Mouse (Mus musculus): Measurements from ENCODE around the gene Fam192a. TPM values are rescaled to one million over a fixed set of nuclear protein-coding genes. Genes with fewer than 3 reads are reported as not detected.
A peak's percentile ranks its signal among the peaks of the same experiment; 100 is the strongest.

Fam192a gene
- polyA plus RNA-seq, 1 experiment from 2014 or later = 24.6 TPM

DNA sequence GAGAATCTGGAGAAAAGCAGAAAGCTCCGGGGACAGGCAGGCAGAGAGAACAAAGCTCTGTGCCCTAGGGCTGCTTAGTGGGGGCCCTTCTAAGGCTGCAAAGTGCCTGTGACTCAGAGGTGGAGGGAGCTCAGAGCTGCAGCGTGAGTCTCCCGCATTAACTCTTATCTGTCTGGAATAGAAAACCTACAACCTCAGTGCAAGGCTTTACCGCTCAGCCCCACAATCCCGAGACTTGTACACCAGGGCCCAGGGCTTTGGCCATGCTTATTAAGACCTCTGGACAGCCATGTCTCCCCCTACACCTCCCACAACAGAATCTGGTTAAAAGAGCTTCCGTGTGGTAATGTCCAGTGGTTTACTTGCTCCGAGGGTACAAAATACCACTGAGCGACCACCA lies 69.8 kb downstream of the Fam192a start:
- H3K4me3 ChIP-seq (ENCODE audit: low read depth, low read length) = no peak overlapping the region
- H3K4me2 ChIP-seq (ENCODE audit: low read depth, low read length) = peak overlapping the region; percentile 70; the same call in 1 of the 2 replicates
- H3K36me3 ChIP-seq (ENCODE audit: control insufficient read depth, insufficient read depth) = no peaks in the 10 kb centered on the region
- no peak overlapping the region for H3K27ac ChIP-seq (ENCODE audit: low read length)
- peaks cover 40% of the 10 kb centered on the region for H3K27me3 ChIP-seq (ENCODE audit: control insufficient read depth, insufficient read depth, low read depth, low read length)
- no peak overlapping the region for H3K9ac ChIP-seq (ENCODE audit: low read depth, low read length)
- no peaks in the 10 kb centered on the region; the same call in 1 of the 2 replicates for H3K4me1 ChIP-seq (ENCODE audit: control insufficient read depth, low read depth, low read length)
- no peaks in the 10 kb centered on the region for H3K9me3 ChIP-seq (replicated peaks; ENCODE audit: control insufficient read depth, low read length)
- WGBS (ENCODE audit: insufficient replicate concordance) = 5% methylated on average over 8 of the region's 8 CpGs
- ATAC-seq (ENCODE audit: low read depth) = no peak

DNA sequence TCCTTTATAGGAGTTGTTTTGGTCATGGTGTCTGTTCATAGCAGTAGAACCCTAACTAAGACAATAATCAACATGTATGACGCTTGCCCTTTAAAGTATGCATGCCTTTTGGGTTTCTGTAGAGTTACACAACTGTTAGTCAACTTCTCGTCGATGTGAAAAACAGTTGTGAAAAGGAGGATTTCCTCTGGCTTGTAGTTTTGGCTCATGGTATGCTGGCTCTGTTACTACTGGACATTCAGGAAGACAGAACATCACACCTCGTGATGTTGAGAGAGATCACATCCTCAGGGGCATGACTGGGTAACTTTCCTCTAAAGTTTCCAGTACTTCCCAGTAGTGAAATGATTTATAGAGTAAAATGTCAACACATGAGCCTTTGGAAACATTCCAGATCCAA lies 71.2 kb downstream of the Fam192a start:
- Histone ChIP-seq H3K4me3 (ENCODE audit: low read depth, low read length) (no peak overlapping the region), H3K9ac (ENCODE audit: low read depth, low read length) (no peak overlapping the region), H3K36me3 (ENCODE audit: control insufficient read depth, insufficient read depth) (no peaks in the 10 kb centered on the region), H3K27me3 (ENCODE audit: control insufficient read depth, insufficient read depth, low read depth, low read length) (peaks cover 40% of the 10 kb centered on the region), H3K4me2 (ENCODE audit: low read depth, low read length) (no peak overlapping the region), H3K9me3 (replicated peaks; ENCODE audit: control insufficient read depth, low read length) (no peaks in the 10 kb centered on the region), H3K4me1 (ENCODE audit: control insufficient read depth, low read depth, low read length) (no peaks in the 10 kb centered on the region; the same call in 1 of the 2 replicates), H3K27ac (ENCODE audit: low read length) (no peak overlapping the region)
- WGBS (ENCODE audit: insufficient replicate concordance) = 60% methylated on average over 4 of the region's 4 CpGs
- no peak for ATAC-seq (ENCODE audit: low read depth)

DNA sequence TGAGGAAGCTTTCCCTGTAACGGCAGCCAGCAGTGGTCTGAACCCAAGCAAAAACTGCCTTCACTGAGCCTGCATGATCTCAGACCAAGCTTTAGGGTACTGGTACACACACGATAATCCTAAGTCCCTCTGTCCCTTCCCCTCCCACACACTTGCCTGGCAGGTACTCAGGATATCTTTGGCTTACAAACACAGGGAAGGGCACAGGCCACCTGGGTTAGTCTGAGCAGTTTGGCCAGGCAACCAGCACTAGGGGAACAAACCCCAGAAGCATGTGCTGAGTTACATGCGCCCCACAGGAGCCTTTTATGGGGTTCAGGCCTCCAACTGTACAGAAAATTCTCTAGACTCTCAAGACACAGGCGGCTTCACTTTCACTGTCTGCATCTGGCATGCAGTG lies 71.9 kb downstream of the Fam192a start:
- H3K4me2 ChIP-seq (ENCODE audit: low read depth, low read length) = no peak overlapping the region
- peaks cover 38% of the 10 kb centered on the region for H3K27me3 ChIP-seq (ENCODE audit: control insufficient read depth, insufficient read depth, low read depth, low read length)
- H3K9me3 ChIP-seq (replicated peaks; ENCODE audit: control insufficient read depth, low read length) = no peaks in the 10 kb centered on the region
- H3K9ac ChIP-seq (ENCODE audit: low read depth, low read length) = no peak overlapping the region
- no peaks in the 10 kb centered on the region; the same call in 1 of the 2 replicates for H3K4me1 ChIP-seq (ENCODE audit: control insufficient read depth, low read depth, low read length)
- H3K27ac ChIP-seq (ENCODE audit: low read length) = no peak overlapping the region
- no peak for ATAC-seq (ENCODE audit: low read depth)
- WGBS (ENCODE audit: insufficient replicate concordance) = 46% methylated on average over 4 of the region's 4 CpGs
- H3K36me3 ChIP-seq (ENCODE audit: control insufficient read depth, insufficient read depth) = no peaks in the 10 kb centered on the region
- H3K4me3 ChIP-seq (ENCODE audit: low read depth, low read length) = no peak overlapping the region

DNA sequence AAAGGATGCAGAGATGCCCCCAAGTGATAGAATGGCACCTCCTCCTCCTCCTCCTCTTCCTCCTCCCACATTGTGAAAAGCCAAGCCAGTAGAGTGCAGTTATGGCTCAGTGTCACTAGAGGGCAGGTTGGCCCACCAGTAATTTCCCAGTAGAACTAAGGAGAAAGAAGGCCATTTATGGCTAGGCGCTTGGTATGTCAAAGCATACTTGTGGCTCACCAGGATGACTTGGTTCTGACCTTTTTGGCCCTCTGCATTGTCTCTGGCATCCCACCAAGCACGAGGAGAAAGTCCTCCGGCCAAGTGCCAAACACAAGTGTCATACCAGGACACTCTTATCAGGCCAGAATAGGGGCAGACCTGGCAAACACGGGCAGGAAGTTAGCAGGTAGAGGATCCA lies 73.6 kb downstream of the Fam192a start:
- no peak for ATAC-seq (ENCODE audit: low read depth)
- H3K27me3 ChIP-seq (ENCODE audit: control insufficient read depth, insufficient read depth, low read depth, low read length) = peaks cover 23% of the 10 kb centered on the region
- no peaks in the 10 kb centered on the region for H3K36me3 ChIP-seq (ENCODE audit: control insufficient read depth, insufficient read depth)
- 37% methylated on average over 4 of the region's 4 CpGs for WGBS (ENCODE audit: insufficient replicate concordance)
- H3K9ac ChIP-seq (ENCODE audit: low read depth, low read length) = no peak overlapping the region
- no peak overlapping the region for H3K4me3 ChIP-seq (ENCODE audit: low read depth, low read length)
- no peaks in the 10 kb centered on the region; the same call in 1 of the 2 replicates for H3K4me1 ChIP-seq (ENCODE audit: control insufficient read depth, low read depth, low read length)
- H3K27ac ChIP-seq (ENCODE audit: low read length) = no peak overlapping the region
- H3K4me2 ChIP-seq (ENCODE audit: low read depth, low read length) = no peak overlapping the region
- no peaks in the 10 kb centered on the region for H3K9me3 ChIP-seq (replicated peaks; ENCODE audit: control insufficient read depth, low read length)

DNA sequence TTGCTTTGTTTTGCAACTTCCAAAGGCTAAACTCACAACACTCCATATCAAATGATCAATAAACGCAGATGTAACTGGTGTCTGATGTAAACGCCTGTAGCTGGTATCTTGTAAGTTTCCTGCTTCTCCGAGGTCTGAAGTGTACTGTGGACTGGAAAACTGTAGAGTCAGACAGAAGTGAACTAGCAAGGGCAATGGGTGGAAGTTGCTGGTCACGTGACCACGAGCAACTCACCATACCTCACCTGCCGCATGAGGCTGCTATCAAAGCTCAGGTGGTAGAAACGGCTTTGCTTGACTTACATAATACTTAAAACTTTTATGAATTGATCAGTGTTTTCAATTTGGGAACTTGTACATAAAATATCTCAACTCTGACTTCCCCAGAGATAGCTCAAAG lies 74.6 kb downstream of the Fam192a start:
- no peak overlapping the region for H3K4me3 ChIP-seq (ENCODE audit: low read depth, low read length)
- H3K27ac ChIP-seq (ENCODE audit: low read length) = no peak overlapping the region
- no peak overlapping the region for H3K9ac ChIP-seq (ENCODE audit: low read depth, low read length)
- H3K4me2 ChIP-seq (ENCODE audit: low read depth, low read length) = no peak overlapping the region
- no peaks in the 10 kb centered on the region for H3K4me1 ChIP-seq (ENCODE audit: control insufficient read depth, low read depth, low read length)
- H3K9me3 ChIP-seq (replicated peaks; ENCODE audit: control insufficient read depth, low read length) = no peaks in the 10 kb centered on the region
- no peak for ATAC-seq (ENCODE audit: low read depth)
- no peaks in the 10 kb centered on the region for H3K36me3 ChIP-seq (ENCODE audit: control insufficient read depth, insufficient read depth)
- H3K27me3 ChIP-seq (ENCODE audit: control insufficient read depth, insufficient read depth, low read depth, low read length) = peaks cover 12% of the 10 kb centered on the region
- WGBS (ENCODE audit: insufficient replicate concordance) = 54% methylated on average over 7 of the region's 7 CpGs

DNA sequence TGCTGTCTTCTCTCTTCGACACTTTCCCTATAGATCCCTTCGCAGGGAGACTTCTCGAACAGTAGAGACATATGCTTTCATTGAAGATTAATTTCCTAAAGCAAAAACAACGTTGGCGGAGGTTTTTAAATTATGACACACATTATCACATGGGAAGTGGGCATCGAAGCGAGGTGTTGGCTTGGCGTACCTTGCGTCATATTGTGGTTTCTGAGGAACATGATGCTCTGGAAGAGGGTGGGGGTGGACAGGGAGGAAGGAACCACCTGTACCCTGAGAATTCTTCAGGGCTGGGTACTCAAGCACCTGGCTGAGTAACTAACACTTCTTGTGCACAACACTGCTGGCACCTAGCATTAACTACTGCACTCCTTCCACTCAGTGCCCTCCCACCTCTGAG lies 77.2 kb downstream of the Fam192a start:
- no peaks in the 10 kb centered on the region for H3K4me1 ChIP-seq (ENCODE audit: control insufficient read depth, low read depth, low read length)

More for the DNA sequence above, 77.2 kb downstream of the Fam192a start:
- H3K4me3 ChIP-seq (ENCODE audit: low read depth, low read length) = no peak overlapping the region
- 54% methylated on average over 9 of the region's 9 CpGs for WGBS (ENCODE audit: insufficient replicate concordance)
- ATAC-seq (ENCODE audit: low read depth) = no peak
- no peak overlapping the region for H3K27ac ChIP-seq (ENCODE audit: low read length)
- H3K27me3 ChIP-seq (ENCODE audit: control insufficient read depth, insufficient read depth, low read depth, low read length) = no peaks in the 10 kb centered on the region; the same call in 1 of the 2 replicates
- no peak overlapping the region for H3K4me2 ChIP-seq (ENCODE audit: low read depth, low read length)
- no peaks in the 10 kb centered on the region for H3K36me3 ChIP-seq (ENCODE audit: control insufficient read depth, insufficient read depth)
- no peaks in the 10 kb centered on the region for H3K9me3 ChIP-seq (replicated peaks; ENCODE audit: control insufficient read depth, low read length)
- H3K9ac ChIP-seq (ENCODE audit: low read depth, low read length) = no peak overlapping the region

Other genes with a start within 250 kb of the Fam192a start
- 197 and 219 TPM in 2 replicates for gene Herpud1, start 215.6 kb downstream of the Fam192a start, polyA plus RNA-seq (2015; fragmentation: Nextera tagmentation; extraction: Ambion mirVana)
- gene Nlrc5, start 167.6 kb downstream of the Fam192a start, polyA plus RNA-seq (2015; fragmentation: Nextera tagmentation; extraction: Ambion mirVana) = 0.19 and 0.47 TPM in 2 replicates
- 2.2 and 2.5 TPM in 2 replicates for gene Cpne2, start 69.0 kb downstream of the Fam192a start, polyA plus RNA-seq (2015; fragmentation: Nextera tagmentation; extraction: Ambion mirVana)
- 14.4 TPM in 2 replicates for gene Rspry1, start 60 bp downstream of the Fam192a start, polyA plus RNA-seq (2015; fragmentation: Nextera tagmentation; extraction: Ambion mirVana)
- gene Arl2bp, start 64.6 kb upstream of the Fam192a start, polyA plus RNA-seq (2015; fragmentation: Nextera tagmentation; extraction: Ambion mirVana) = 19.0 and 19.5 TPM in 2 replicates
- 0.42 and 0.96 TPM in 2 replicates for gene Pllp, start 94.3 kb upstream of the Fam192a start, polyA plus RNA-seq (2015; fragmentation: Nextera tagmentation; extraction: Ambion mirVana)
- gene Ccl22, start 143.6 kb upstream of the Fam192a start, polyA plus RNA-seq (2015; fragmentation: Nextera tagmentation; extraction: Ambion mirVana) = 0.27 and 0.37 TPM in 2 replicates
- 0.47 and 0.71 TPM in 2 replicates for gene Cx3cl1, start 170.0 kb upstream of the Fam192a start, polyA plus RNA-seq (2015; fragmentation: Nextera tagmentation; extraction: Ambion mirVana)
- not detected in 2 replicates for gene Ccl17, start 208.5 kb upstream of the Fam192a start, polyA plus RNA-seq (2015; fragmentation: Nextera tagmentation; extraction: Ambion mirVana)
- 55.3 and 61.8 TPM in 2 replicates for gene Coq9, start 236.3 kb upstream of the Fam192a start, polyA plus RNA-seq (2015; fragmentation: Nextera tagmentation; extraction: Ambion mirVana)
- 37.5 TPM in 2 replicates for gene Ciapin1, start 236.4 kb upstream of the Fam192a start, polyA plus RNA-seq (2015; fragmentation: Nextera tagmentation; extraction: Ambion mirVana)

Data from liver, embryonic 16.5 days (tissue).